Mouse (Mus musculus) cerebellum, adult 11-12 months (tissue): ENCODE measurements around the gene Lsamp.

Source experiments
- DNase-seq: peaks from one replicate; pipeline ENCODE4 v3.0.0; 2022

The Lsamp gene

GRCm38 (mm10) chr16:42102635-42103034 is 2118.5 kb downstream of the Lsamp start:
- DNase-seq: peak; percentile 21

- DNase-seq: no peak
These were observed 2128.1 kb downstream of the Lsamp start for GRCm38 (mm10) chr16:42112251-42112650.

- DNase-seq: no peak
These were observed 2129.1 kb downstream of the Lsamp start for GRCm38 (mm10) chr16:42113246-42113645.

DNA sequence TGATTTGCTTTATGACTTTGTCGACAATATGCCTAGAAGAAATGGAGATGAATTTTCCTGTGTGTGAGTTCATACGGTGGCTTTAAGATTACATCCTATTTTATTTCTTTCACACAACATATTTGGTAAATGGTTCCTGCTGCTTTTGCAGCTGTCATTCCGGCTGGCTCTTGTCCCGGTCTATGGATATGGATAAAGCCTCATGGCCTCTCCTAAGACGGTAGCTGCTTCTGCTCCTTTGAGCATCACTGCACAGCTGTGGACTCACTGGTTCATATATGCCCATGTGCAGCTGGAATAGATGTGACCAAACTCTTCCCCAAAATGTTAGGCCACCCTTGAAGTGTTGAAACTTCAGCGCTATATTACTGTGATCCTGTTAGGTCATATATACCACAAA is 2137.6 kb downstream of the Lsamp start:
- DNase-seq: peak; percentile 63

DNA sequence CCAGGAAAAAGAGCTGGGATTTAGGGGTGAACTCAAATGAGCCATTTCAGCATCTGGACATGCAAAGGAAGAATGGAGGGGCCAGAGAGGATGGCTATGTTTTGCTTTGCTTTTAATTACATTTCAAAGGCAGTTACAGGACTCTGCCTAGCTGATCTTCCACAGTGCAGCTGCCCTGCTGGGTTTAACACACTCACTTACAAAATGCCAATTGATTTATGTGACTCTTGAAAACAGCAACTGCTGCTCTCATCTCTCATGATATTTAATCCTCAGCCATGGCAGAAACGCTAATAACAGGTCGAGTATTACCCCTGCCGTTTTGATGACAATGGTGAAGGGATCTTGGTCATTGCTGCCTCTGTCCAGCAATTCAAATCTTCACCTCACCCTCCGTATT is 2139.7 kb downstream of the Lsamp start:
- no peak for DNase-seq

- DNase-seq: no peak
These were observed 2141.9 kb downstream of the Lsamp start for GRCm38 (mm10) chr16:42126061-42126460.

GRCm38 (mm10) chr16:42147164-42147563 is 2163.0 kb downstream of the Lsamp start:
- no peak for DNase-seq

DNA sequence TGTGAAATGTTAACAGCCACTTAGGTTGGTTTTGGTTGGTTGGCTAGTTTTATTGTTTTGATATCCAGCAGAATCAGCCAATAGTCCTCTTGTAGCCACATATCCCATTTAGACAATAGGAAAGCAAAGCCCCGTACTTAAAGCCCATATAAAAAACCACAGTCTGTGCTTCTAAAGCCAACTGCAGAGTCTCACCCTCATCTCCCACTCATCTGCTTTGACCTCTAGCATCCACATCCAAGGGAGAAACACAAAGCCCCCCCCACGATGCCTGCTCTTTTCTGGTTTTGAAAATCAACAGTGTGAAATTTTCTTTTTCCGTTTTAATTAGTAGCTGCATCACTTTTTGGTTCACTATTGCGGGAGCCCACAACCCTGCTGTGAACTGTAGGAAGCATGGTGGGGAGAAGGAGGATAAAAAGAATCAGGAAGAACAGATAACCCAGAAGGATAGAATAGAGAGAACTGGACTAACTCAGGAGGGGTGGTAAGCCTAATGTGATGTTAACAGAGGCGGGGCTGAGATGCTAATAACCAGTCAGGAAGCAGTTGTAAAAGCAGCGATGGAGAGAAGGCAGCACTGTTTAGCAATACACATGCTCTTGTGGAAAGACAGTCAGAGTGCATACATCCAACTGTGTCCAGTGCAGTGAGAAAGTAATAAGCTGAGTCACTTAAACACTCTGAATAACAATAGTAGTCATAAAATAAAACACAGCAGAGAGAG is 2165.2 kb downstream of the Lsamp start:
- no peak for DNase-seq

- no peak for DNase-seq
These were observed 2168.5 kb downstream of the Lsamp start for GRCm38 (mm10) chr16:42152640-42153039.

- no peak for DNase-seq
These were observed 2173.7 kb downstream of the Lsamp start for GRCm38 (mm10) chr16:42157816-42158215.

DNA sequence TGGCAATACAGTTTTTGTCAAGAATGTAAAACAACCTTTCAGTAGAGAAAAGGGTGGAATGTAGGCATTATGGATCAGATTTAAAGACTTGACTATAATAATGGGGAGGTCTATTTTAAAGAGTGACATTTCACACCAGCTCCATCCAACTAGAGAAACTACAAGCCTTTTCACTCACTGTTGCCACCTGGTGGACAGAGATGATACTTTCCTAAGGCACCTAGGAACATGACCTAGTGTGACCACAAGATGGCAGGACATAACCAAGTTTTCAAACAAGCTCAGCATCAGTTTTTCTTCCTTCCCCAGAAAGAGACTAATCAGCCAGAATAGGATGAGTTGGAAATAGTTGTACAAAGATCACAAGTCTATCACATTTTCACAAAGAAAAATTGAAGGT is 2180.8 kb downstream of the Lsamp start:
- DNase-seq: peak; percentile 81

DNA sequence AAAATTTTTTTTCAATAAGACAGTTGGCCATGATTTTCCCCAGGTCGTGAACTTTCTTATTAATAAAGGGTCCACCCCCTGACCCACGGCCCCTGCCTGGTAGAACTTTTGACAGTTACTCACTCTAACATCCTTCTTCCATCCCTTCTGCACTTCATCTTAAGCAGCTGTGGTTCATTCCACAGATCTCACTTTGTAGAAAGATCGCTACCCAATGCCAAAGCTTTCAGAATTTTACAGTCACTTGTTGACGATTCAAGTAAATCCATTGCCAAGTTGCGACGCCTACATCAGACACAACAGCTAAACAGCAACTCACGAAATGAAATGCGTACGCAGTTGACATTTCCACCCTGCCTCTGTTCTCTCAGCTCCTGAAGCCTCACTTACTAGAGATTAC is 2184.1 kb downstream of the Lsamp start:
- DNase-seq: no peak

GRCm38 (mm10) chr16:42169447-42170140 is 2185.4 kb downstream of the Lsamp start:
- DNase-seq: peak; percentile 67

GRCm38 (mm10) chr16:42172476-42172875 is 2188.3 kb downstream of the Lsamp start:
- DNase-seq: peak; percentile 65

DNA sequence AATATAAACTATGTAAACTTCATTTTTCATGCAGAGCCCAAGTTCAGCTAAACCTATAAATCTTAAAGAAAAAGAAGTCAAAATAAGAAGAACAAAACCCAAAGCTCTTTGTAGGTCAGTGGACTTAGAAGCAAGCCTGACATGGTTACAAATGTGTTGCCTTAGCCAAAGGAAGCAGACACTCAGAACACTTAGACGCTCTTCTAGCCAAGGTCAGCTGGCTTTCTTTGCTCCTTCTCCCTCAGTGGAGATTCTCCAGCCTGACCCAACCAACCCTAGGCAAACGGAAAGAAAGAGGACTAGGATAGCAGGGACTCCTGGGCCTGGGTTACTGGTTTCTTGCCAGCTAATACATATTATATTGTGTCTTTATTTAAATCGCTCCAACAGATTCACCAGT is 2194.7 kb downstream of the Lsamp start:
- DNase-seq: no peak

DNA sequence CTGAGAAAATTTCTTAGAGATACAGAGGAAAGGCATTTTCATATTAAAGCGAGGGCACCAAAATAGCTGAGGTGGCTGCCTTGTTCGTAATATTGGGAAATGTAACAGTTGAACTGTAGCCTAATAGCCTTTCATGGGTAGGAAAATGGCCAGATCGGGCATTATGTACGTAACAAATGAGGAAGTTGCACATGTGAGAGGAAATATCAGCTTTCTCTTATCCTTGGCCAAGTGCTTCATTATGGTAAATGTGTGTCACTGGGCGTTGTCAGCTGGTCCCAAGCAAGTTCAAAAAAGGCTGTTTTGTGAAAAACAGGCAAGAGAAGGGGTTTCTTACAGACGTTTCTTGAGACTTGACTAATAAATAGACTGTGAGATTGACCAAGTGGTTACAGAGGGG is 2195.9 kb downstream of the Lsamp start:
- no peak for DNase-seq

DNA sequence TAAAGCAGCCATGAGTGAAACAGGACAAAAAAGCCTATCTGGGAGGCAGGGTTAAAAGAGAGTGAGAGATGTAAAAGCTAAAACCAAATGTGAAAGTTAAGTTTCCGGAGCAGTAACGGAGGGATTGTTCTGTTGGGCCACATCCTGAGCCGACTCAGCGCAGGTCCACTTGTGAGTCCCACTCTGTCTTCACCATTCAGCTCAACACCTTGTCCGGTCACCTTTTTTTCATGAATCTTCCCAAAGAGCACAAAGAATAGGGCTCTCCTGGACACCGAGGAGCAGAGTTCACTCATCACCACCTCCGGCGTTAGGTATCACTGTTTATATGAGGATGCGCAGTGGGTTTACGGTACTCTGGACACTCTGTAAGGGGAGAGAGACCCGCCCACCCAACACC is 2196.3 kb downstream of the Lsamp start:
- no peak for DNase-seq

GRCm38 (mm10) chr16:42189431-42190081 is 2205.4 kb downstream of the Lsamp start:
- no peak for DNase-seq

- peak; percentile 83 for DNase-seq
These were observed 2206.2 kb downstream of the Lsamp start for GRCm38 (mm10) chr16:42190114-42191045.
